9 mouse cellular contexts compared by ENCODE assay signal in genomic region chr1:82189516-82189915, GRCm38 (mm10). TPM values are rescaled to one million over a fixed set of nuclear protein-coding genes. Genes with fewer than 3 reads are reported as not detected.
A peak's percentile ranks its signal among the peaks of the same experiment; 100 is the strongest.
DNase-seq lines count a peak whose midpoint lies in the region; ATAC-seq and TF ChIP-seq lines count a peak whose summit lies in the region.
"Had no signal": no experiment of that assay in that cellular context is flagged by ENCODE, and none has a peak within 500 bp of the region (broad histone marks: within the 10 kb centered on the region; RNA-seq: fewer than 3 reads in every experiment).

No protein-coding gene starts in this region.

- no peak for TF ChIP-seq CTCF in olfactory bulb, adult 2 months (IDR thresholded peaks at IDR 0.05; ENCODE audit: insufficient read depth, low read depth, low read length)

- no peak for TF ChIP-seq POLR2A in olfactory bulb, adult 2 months (IDR thresholded peaks at IDR 0.05; ENCODE audit: insufficient read depth, low read depth, low read length)

- no peak for DNase-seq in forebrain, embryonic 11.5 days (ENCODE audit: low spot score)
- DNase-seq in NIH3T3 (ENCODE audit: low read depth) = peak; percentile 97
- DNase-seq in gonadal fat pad, adult 2 months (ENCODE audit: low read depth) = peak; percentile 96
- peak; percentile 18 for DNase-seq in left cerebral cortex, adult 11 months (ENCODE audit: low spot score)
- no peak for DNase-seq in spleen, postnatal 36 days (ENCODE audit: low spot score in 2 of 2)

- H3K27ac ChIP-seq in forebrain, embryonic 16.5 days (ENCODE audit: low read length) = no peak overlapping the region
- H3K27ac ChIP-seq in forebrain, embryonic 11.5 days (ENCODE audit: low read depth, low read length) = no peak overlapping the region
- H3K27ac ChIP-seq in olfactory bulb, adult 2 months (ENCODE audit: insufficient read depth, low read depth, low read length) = peak overlapping the region; percentile 62
- H3K27ac ChIP-seq: embryonic facial prominence, embryonic 13.5 days had no signal

- H3K36me3 ChIP-seq in forebrain, embryonic 16.5 days (ENCODE audit: control insufficient read depth, insufficient read depth) = no peaks in the 10 kb centered on the region
- H3K36me3 ChIP-seq in forebrain, embryonic 11.5 days (ENCODE audit: control insufficient read depth, insufficient read depth, low read length) = no peaks in the 10 kb centered on the region
- H3K36me3 ChIP-seq: embryonic facial prominence, embryonic 13.5 days had no signal

- WGBS in forebrain, embryonic 16.5 days = 46% methylated on average over 3 of the region's 3 CpGs
- WGBS in forebrain, embryonic 11.5 days = 80% methylated on average over 3 of the region's 3 CpGs
- WGBS in olfactory bulb, adult 2 months = 14% methylated on average over 3 of the region's 3 CpGs

- H3K4me3 ChIP-seq in forebrain, embryonic 16.5 days (replicated peaks; ENCODE audit: low read length) = no peak overlapping the region
- H3K4me3 ChIP-seq in forebrain, embryonic 11.5 days (ENCODE audit: low read depth, low read length) = no peak overlapping the region
- no peak overlapping the region for H3K4me3 ChIP-seq in olfactory bulb, adult 2 months (ENCODE audit: insufficient read depth, low read depth, low read length)
- H3K4me3 ChIP-seq: embryonic facial prominence, embryonic 13.5 days had no signal

- no peaks in the 10 kb centered on the region for H3K27me3 ChIP-seq in forebrain, embryonic 16.5 days (replicated peaks; ENCODE audit: control insufficient read depth, insufficient read depth, low read length)
- H3K27me3 ChIP-seq in forebrain, embryonic 11.5 days (ENCODE audit: control insufficient read depth, insufficient read depth, low read length) = no peaks in the 10 kb centered on the region
- H3K27me3 ChIP-seq: embryonic facial prominence, embryonic 13.5 days had no signal

- no peak overlapping the region for H3K9ac ChIP-seq in forebrain, embryonic 16.5 days (replicated peaks; ENCODE audit: low read depth, low read length)
- H3K9ac ChIP-seq in forebrain, embryonic 11.5 days (ENCODE audit: low read length) = no peak overlapping the region
- H3K9ac ChIP-seq: embryonic facial prominence, embryonic 13.5 days had no signal

- 0 out of 2 replicates have a peak, but pooled peaks have one; percentile 45 for ATAC-seq in forebrain, embryonic 16.5 days
- no peak for ATAC-seq in forebrain, embryonic 11.5 days (replicated peaks; ENCODE audit: low FRiP score)
- ATAC-seq in megakaryocyte-erythroid progenitor cell, adult 5-6 weeks (replicated peaks; ENCODE audit: low FRiP score, low TSS enrichment, poor library complexity, severe bottlenecking) = no peak

- H3K4me1 ChIP-seq in forebrain, embryonic 16.5 days (replicated peaks; ENCODE audit: control insufficient read depth, insufficient read depth, low read length) = peaks cover 7% of the 10 kb centered on the region
- H3K4me1 ChIP-seq in forebrain, embryonic 11.5 days (replicated peaks; ENCODE audit: control insufficient read depth, insufficient read depth, low read length) = no peaks in the 10 kb centered on the region
- H3K4me1 ChIP-seq in olfactory bulb, adult 2 months (ENCODE audit: control insufficient read depth, insufficient read depth, low read length) = peaks cover 6% of the 10 kb centered on the region

- no peak overlapping the region for H3K4me2 ChIP-seq in forebrain, embryonic 16.5 days (ENCODE audit: low read length)
- H3K4me2 ChIP-seq in forebrain, embryonic 11.5 days (ENCODE audit: low read depth, low read length, severe bottlenecking) = no peak overlapping the region
- H3K4me2 ChIP-seq: embryonic facial prominence, embryonic 13.5 days had no signal

- H3K9me3 ChIP-seq in forebrain, embryonic 16.5 days (ENCODE audit: control insufficient read depth, low read length) = no peaks in the 10 kb centered on the region
- H3K9me3 ChIP-seq in forebrain, embryonic 11.5 days (ENCODE audit: control insufficient read depth, low read length) = no peaks in the 10 kb centered on the region
- H3K9me3 ChIP-seq: embryonic facial prominence, embryonic 13.5 days had no signal

RNA-seq across cellular contexts. Expression of gene Gm9747, which starts 43.4 kb away (rescaled TPM):
- 30.1 and 34.5 TPM in 2 replicates for polyA plus RNA-seq in forebrain, embryonic 16.5 days (2015; fragmentation: Nextera tagmentation; extraction: Ambion mirVana)
- polyA plus RNA-seq in forebrain, embryonic 11.5 days (2014; fragmentation: Nextera tagmentation; extraction: Ambion mirVana) = 40.2 and 42.7 TPM in 2 replicates
- polyA plus RNA-seq in gonadal fat pad, adult 2 months (2012; rRNA removed) = 0.05 and 0.23 TPM in 2 replicates
- polyA plus RNA-seq in olfactory bulb, adult 2 months (2012; ENCODE audit: insufficient read depth, insufficient read length, low replicate concordance, missing spikeins) = not detected in 2 replicates
- total RNA-seq in megakaryocyte-erythroid progenitor cell, adult 5-6 weeks (2014; fragmentation: Nextera tagmentation) = not detected in 2 replicates
- total RNA-seq in megakaryocyte-erythroid progenitor cell, adult 5-6 weeks (2017) = not detected in 2 replicates

Comparison
In these comparisons a context has a peak if more than half of its experiments do, and no peak if none do; other contexts are left out.
1. DNase-seq: peak in NIH3T3 (single experiment), gonadal fat pad, adult 2 months (single experiment) and left cerebral cortex, adult 11 months (single experiment); none in forebrain, embryonic 11.5 days (single experiment) and spleen, postnatal 36 days (0 of 2).
2. RNA of gene Gm9747, which starts 43.4 kb away (polyA plus RNA-seq): 40.2 to 42.7 TPM in forebrain, embryonic 11.5 days and 30.1 to 34.5 TPM in forebrain, embryonic 16.5 days; 0.05 to 0.23 TPM in gonadal fat pad, adult 2 months and not detected in olfactory bulb, adult 2 months; every median in the first group is over 10 times any median in the second.